Mouse (Mus musculus): Measurements from ENCODE around the gene Irgm1. TPM values are rescaled to one million over a fixed set of nuclear protein-coding genes. Genes with fewer than 3 reads are reported as not detected.
"Not testable (repeated sequence)": the region's sequence is repeated elsewhere in the genome, so short reads cannot be mapped to it uniquely, and the experiment has no call there.

Irgm1 gene
- polyA plus RNA-seq, 1 experiment, result 20.0 TPM

DNA sequence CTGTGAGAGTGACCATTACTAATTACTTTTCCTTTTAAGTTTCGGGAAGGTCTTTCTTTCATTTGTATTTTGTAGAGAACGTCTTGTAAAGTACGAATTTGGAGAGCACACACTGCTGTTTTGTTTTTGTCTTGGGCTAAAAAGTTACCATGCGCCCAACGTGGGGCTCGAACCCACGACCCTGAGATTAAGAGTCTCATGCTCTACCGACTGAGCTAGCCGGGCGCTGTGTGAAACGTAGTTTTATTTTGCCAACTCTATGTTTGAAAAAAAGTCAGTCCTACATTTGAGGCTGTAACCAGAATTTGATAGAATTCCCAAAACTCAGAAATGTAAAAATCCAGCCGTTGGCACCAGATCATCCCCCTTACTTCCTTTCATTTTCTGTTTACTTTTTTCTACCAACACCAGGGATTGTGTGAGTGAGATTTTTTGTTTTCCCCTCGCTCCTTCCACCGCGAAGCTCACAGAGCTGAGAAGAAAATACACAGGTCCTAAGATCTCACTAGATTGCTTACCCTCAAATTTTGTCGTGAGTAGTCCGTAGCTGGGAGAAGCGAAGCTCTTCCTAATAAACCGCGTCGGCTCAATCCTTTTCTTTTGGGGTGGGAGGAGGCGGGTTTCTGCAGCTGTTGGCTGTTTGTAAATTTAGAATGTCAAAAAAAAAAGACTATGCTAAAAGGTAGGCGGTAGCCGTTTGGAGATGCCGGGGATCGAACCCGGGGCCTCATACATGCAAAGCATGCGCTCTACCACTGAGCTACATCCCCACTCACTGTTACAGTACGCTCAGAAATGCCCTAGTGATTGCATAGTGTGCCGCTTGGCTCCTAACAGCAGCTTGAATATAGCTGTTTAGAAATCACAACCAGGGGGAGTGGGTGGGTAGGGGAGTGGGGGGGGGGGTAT, 37.5 kb downstream of the Irgm1 start:
- TF ChIP-seq POLR2A (IDR thresholded peaks at IDR 0.05; ENCODE audit: control insufficient read depth, extremely low read depth, insufficient read depth, low read length, poor library complexity) (no peak), CTCF (IDR thresholded peaks at IDR 0.05; ENCODE audit: borderline replicate concordance, control insufficient read depth, extremely low read depth, insufficient read depth, low read length, poor library complexity) (no peak)
- Histone ChIP-seq H3K36me3 (ENCODE audit: control insufficient read depth, insufficient read depth, low read length) (no peaks in the 10 kb centered on the region), H3K4me3 (ENCODE audit: control insufficient read depth, insufficient read depth, low read length) (peak overlapping the region; percentile 58), H3K27ac (ENCODE audit: control insufficient read depth, insufficient read depth, low read length) (peak overlapping the region; percentile 72), H3K4me1 (replicated peaks; ENCODE audit: control insufficient read depth, insufficient read depth, low read length) (peaks cover 21% of the 10 kb centered on the region), H3K27me3 (ENCODE audit: control insufficient read depth, insufficient read depth, low read length) (no peaks in the 10 kb centered on the region)
- DNase-seq, result peak; percentile 92
- under 1% methylated on average over 30 of the region's 30 CpGs for whole genome bisulfite sequencing

DNA sequence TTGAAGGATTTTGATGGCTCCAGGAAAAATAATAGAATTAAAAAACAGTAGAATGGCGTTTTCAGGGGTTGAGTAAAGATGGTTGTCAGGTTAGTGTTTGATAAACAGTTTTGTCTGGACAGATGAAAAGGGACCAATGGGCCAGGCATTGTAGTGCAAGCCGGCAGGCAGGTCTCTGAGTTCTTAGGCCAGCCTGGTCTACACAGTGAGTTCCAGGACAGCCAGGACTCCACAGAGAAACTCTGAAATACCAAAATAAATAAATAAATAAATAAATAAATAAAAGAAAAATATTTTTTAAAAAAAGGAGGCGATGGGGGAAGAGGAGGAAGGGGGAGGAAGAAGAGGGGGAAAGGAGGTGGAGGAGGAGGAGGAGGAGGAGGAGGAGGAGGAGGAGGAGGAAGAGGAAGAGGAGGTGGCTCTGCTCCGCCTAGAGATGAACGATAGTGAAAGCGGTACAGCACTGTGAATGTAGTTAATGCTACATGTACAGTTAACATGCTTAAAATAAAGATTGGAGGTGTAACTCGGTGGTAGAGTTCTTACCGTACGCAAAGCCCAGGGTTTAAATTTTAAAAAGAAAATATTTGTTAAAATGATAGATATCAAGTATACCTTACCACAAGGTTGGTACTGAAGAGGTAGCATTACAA, 38.3 kb downstream of the Irgm1 start:
- DNase-seq, result no peak
- Histone ChIP-seq H3K4me1 (replicated peaks; ENCODE audit: control insufficient read depth, insufficient read depth, low read length) (peaks cover 15% of the 10 kb centered on the region), H3K36me3 (ENCODE audit: control insufficient read depth, insufficient read depth, low read length) (no peaks in the 10 kb centered on the region), H3K27me3 (ENCODE audit: control insufficient read depth, insufficient read depth, low read length) (no peaks in the 10 kb centered on the region), H3K27ac (ENCODE audit: control insufficient read depth, insufficient read depth, low read length) (no peak overlapping the region), H3K4me3 (ENCODE audit: control insufficient read depth, insufficient read depth, low read length) (no peak overlapping the region)
- WGBS, result 14% methylated on average over 9 of the region's 9 CpGs
- TF ChIP-seq POLR2A (IDR thresholded peaks at IDR 0.05; ENCODE audit: control insufficient read depth, extremely low read depth, insufficient read depth, low read length, poor library complexity), result no peak
- no peak for TF ChIP-seq CTCF (IDR thresholded peaks at IDR 0.05; ENCODE audit: borderline replicate concordance, control insufficient read depth, extremely low read depth, insufficient read depth, low read length, poor library complexity)

DNA sequence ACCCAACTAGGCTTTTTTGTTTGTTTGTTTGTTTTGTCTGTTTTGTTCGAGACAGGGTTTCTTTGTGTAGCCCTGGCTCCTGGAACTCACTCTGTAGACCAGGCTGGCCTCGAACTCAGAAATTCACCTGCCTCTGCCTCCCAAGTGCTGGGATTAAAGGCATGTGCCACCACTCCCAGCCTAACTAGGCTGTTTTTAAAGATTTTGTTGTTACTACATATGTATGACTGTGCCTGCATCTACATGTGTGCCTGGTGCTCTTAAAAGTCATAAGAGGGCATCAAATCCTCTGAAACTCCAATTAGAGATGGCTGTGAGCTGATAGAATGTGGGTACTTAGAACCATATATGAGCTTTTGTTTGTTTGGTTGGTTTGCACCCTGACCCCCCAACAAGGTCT, 40.2 kb downstream of the Irgm1 start:
- H3K27ac ChIP-seq (ENCODE audit: control insufficient read depth, insufficient read depth, low read length), result no peak overlapping the region
- H3K4me1 ChIP-seq (replicated peaks; ENCODE audit: control insufficient read depth, insufficient read depth, low read length), result peaks cover 6% of the 10 kb centered on the region; the same call in 1 of the 2 replicates
- H3K27me3 ChIP-seq (ENCODE audit: control insufficient read depth, insufficient read depth, low read length), result peaks cover 12% of the 10 kb centered on the region; the same call in 1 of the 2 replicates
- no peaks in the 10 kb centered on the region for H3K36me3 ChIP-seq (ENCODE audit: control insufficient read depth, insufficient read depth, low read length)
- WGBS, result 94% methylated on average over 2 of the region's 2 CpGs
- TF ChIP-seq POLR2A (IDR thresholded peaks at IDR 0.05; ENCODE audit: control insufficient read depth, extremely low read depth, insufficient read depth, low read length, poor library complexity), result no peak
- TF ChIP-seq CTCF (IDR thresholded peaks at IDR 0.05; ENCODE audit: borderline replicate concordance, control insufficient read depth, extremely low read depth, insufficient read depth, low read length, poor library complexity), result no peak
- no peak overlapping the region for H3K4me3 ChIP-seq (ENCODE audit: control insufficient read depth, insufficient read depth, low read length)
- no peak for DNase-seq

DNA sequence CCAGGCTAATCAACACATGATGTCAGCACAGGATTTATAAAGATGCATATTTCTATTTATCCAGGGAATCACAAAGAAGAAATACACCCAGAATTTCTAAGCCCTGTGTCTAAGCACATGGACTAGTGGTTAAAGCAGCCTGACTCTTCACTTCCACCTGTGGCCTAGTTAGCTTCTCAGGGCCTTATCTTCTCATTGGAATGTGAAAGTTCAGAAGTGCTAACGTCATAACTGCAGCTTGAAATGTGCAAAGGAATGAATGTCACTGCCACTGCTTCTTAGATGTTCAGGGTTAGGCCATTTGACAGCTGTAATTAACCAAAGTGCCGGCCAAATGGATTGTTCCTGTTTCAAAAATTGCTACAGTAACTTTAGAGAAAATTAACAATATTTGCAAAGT, 41.2 kb downstream of the Irgm1 start:
- DNase-seq, result no peak
- TF ChIP-seq POLR2A (IDR thresholded peaks at IDR 0.05; ENCODE audit: control insufficient read depth, extremely low read depth, insufficient read depth, low read length, poor library complexity) (no peak), CTCF (IDR thresholded peaks at IDR 0.05; ENCODE audit: borderline replicate concordance, control insufficient read depth, extremely low read depth, insufficient read depth, low read length, poor library complexity) (no peak)
- 78% methylated on average over 2 of the region's 2 CpGs for WGBS
- H3K4me1 ChIP-seq (replicated peaks; ENCODE audit: control insufficient read depth, insufficient read depth, low read length), result peaks cover 6% of the 10 kb centered on the region; the same call in 1 of the 2 replicates
- no peaks in the 10 kb centered on the region for H3K36me3 ChIP-seq (ENCODE audit: control insufficient read depth, insufficient read depth, low read length)
- peaks cover 12% of the 10 kb centered on the region; the same call in 1 of the 2 replicates for H3K27me3 ChIP-seq (ENCODE audit: control insufficient read depth, insufficient read depth, low read length)
- no peak overlapping the region for H3K4me3 ChIP-seq (ENCODE audit: control insufficient read depth, insufficient read depth, low read length)
- H3K27ac ChIP-seq (ENCODE audit: control insufficient read depth, insufficient read depth, low read length), result no peak overlapping the region

DNA sequence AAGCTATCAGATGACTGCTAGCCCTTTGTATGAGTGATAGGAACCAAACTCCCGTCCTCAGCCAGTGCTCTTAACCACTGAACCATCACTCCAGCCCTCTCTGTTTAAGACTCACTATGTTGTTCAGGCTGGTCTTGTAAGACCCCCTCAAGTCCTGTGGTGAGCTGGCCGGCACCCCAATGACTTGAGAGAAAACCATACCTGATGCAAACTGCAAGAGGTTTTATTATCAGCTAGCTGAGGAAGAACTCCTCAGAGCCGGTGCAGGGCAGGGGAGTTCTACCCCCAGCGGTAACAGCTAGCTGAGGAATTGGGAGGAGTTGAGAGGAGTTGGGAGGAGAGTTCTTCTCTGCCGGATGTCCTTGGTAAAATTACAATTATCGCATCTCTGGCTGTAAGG, 43.6 kb downstream of the Irgm1 start:
- no peak for DNase-seq
- H3K27me3 ChIP-seq (ENCODE audit: control insufficient read depth, insufficient read depth, low read length), result peaks cover 25% of the 10 kb centered on the region
- 95% methylated on average over 6 of the region's 6 CpGs for WGBS
- H3K27ac ChIP-seq (ENCODE audit: control insufficient read depth, insufficient read depth, low read length), result no peak overlapping the region
- no peaks in the 10 kb centered on the region for H3K36me3 ChIP-seq (ENCODE audit: control insufficient read depth, insufficient read depth, low read length)
- peaks cover 11% of the 10 kb centered on the region for H3K4me1 ChIP-seq (replicated peaks; ENCODE audit: control insufficient read depth, insufficient read depth, low read length)
- TF ChIP-seq CTCF (IDR thresholded peaks at IDR 0.05; ENCODE audit: borderline replicate concordance, control insufficient read depth, extremely low read depth, insufficient read depth, low read length, poor library complexity) (no peak), POLR2A (IDR thresholded peaks at IDR 0.05; ENCODE audit: control insufficient read depth, extremely low read depth, insufficient read depth, low read length, poor library complexity) (no peak)
- H3K4me3 ChIP-seq (ENCODE audit: control insufficient read depth, insufficient read depth, low read length), result no peak overlapping the region

DNA sequence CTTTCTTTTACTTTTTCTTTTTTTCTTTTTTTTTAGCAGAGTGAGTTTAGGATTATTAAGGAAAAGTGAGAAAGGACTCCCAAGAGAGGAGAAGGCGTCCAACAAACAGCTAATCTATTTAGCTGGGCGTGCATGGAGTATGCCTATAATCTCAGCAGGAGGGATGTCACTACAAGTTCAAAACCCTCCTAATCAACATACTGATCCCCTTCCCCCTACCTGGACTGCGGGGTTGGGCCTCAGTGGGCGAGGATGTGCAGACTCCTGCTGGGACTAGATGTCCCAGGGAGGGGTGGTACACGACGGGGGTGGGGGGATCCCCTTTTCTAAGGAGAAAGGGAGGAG, 44.8 kb downstream of the Irgm1 start:
- peak overlapping the region; percentile 7; the same call in 1 of the 2 replicates for H3K4me3 ChIP-seq (ENCODE audit: control insufficient read depth, insufficient read depth, low read length)
- no peak for TF ChIP-seq CTCF (IDR thresholded peaks at IDR 0.05; ENCODE audit: borderline replicate concordance, control insufficient read depth, extremely low read depth, insufficient read depth, low read length, poor library complexity)
- no peak for TF ChIP-seq POLR2A (IDR thresholded peaks at IDR 0.05; ENCODE audit: control insufficient read depth, extremely low read depth, insufficient read depth, low read length, poor library complexity)
- no peak overlapping the region for H3K27ac ChIP-seq (ENCODE audit: control insufficient read depth, insufficient read depth, low read length)
- no peaks in the 10 kb centered on the region for H3K36me3 ChIP-seq (ENCODE audit: control insufficient read depth, insufficient read depth, low read length)
- H3K4me1 ChIP-seq (replicated peaks; ENCODE audit: control insufficient read depth, insufficient read depth, low read length), result peaks cover 10% of the 10 kb centered on the region
- WGBS, result 12% methylated on average over 6 of the region's 6 CpGs
- DNase-seq, result no peak
- peaks cover 25% of the 10 kb centered on the region for H3K27me3 ChIP-seq (ENCODE audit: control insufficient read depth, insufficient read depth, low read length)

DNA sequence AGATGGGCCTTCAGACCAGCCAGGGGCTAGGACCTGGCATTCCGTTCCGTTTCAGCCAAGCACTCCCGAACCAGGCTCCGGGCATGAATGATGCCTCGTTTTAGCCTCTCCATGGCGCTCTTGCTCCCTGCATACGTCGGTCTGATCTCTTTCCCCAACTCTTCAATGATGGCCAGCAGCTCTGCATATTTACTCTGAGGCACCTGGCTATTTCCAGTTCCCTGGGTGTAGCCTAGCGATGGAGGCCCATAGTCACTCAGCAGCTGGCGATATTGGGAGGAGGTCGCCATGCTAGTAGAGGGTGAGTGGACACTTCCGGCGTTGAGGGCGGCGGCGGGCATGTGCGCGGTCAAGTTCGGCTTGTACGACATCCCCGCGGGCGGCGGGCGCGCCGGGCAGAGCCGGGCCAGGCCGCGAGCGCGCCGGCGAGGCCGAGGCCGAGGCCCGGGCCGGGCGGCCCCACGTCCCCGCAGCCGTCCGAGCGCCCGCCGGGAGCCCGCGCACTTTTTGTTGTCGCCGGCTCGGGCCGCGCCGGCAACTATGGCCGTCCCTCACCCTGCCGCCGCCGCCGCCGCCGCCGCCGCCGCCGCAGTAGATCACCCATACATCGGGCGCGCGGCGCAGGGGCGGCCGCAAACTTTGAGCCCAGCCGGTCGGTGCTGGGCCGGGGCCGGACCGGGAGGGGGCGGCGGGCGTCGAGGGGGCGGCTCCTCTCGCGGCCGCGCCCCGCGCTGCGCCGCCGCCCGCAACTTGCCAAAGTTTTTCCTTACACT, 45.3 kb downstream of the Irgm1 start, which contains the start of the genes Trim7 and Gm12184:
TSS of gene Trim7 (plus strand) at position 162 of the 773 bp plus-strand sequence.
TSS of gene Gm12184 (minus strand) at position 677 of the 773 bp plus-strand sequence.
- WGBS, result 4% methylated on average over 71 of the region's 92 CpGs
- Histone ChIP-seq H3K27me3 (ENCODE audit: control insufficient read depth, insufficient read depth, low read length) (peaks cover 25% of the 10 kb centered on the region), H3K4me3 (ENCODE audit: control insufficient read depth, insufficient read depth, low read length) (peak within 1 kb of the TSS; percentile 34)
- not testable (repeated sequence) for DNase-seq; H3K4me1 ChIP-seq (replicated peaks; ENCODE audit: control insufficient read depth, insufficient read depth, low read length); H3K27ac ChIP-seq (ENCODE audit: control insufficient read depth, insufficient read depth, low read length); H3K36me3 ChIP-seq (ENCODE audit: control insufficient read depth, insufficient read depth, low read length)

Measured in thymus, adult 2 months (tissue).